Mouse (Mus musculus): ENCODE data around the gene Btg4. TPM values are rescaled to one million over a fixed set of nuclear protein-coding genes. Genes with fewer than 3 reads are reported as not detected.
"Not testable (repeated sequence)": the region's sequence is repeated elsewhere in the genome, so short reads cannot be mapped to it uniquely, and the experiment has no call there.

Btg4 gene
- total RNA-seq, 1 experiment from 2014 or later = not detected

DNA sequence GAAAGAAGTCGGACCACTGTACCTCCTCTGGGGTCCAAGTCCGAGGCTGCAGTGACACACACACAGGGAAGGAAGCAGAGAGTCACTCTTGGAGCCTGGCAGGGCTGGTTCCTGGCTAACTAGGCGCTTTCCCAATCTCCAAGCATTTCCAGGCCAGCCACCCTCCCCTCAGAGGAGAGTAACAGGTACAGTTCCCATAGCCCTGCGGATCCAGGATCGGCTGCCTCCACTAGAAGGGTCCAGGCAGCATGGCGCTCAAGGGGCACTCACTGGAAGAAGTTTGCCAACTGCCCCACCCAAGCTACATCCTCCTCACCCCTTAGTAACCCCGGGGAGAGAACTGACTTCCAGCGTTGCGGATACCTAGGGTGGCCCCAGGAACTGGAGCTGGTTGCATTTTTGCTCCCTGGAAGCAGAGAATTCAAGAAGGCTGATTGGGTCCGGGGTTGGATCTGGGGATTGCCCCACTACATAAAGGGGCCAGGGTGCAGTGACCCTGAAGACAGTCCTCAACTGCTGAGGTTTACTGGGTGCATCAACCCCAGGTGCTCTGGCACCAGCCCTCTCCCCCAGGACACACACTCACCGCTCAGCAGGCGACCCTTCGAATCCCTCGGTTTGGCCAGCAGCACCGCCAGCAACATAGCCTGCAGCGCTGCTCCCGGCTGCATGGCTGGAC lies 15.7 kb downstream of the Btg4 start:
- ATAC-seq (replicated peaks; ENCODE audit: low read depth, poor library complexity, severe bottlenecking) = peak; percentile 13

- ATAC-seq (replicated peaks; ENCODE audit: low read depth, poor library complexity, severe bottlenecking) = peak; percentile 96
Observed at GRCm38 (mm10) chr9:51076979-51077315, 16.2 kb downstream of the Btg4 start, which contains the start of gene Layn. Gene Layn, minus strand, starts transcription at chr9:51077094.

- ATAC-seq (replicated peaks; ENCODE audit: low read depth, poor library complexity, severe bottlenecking) = no peak
Observed at GRCm38 (mm10) chr9:51081614-51082013, 20.9 kb downstream of the Btg4 start.

GRCm38 (mm10) chr9:51093697-51094096 lies 33.0 kb downstream of the Btg4 start:
- ATAC-seq (replicated peaks; ENCODE audit: low read depth, poor library complexity, severe bottlenecking) = no peak

GRCm38 (mm10) chr9:51096306-51096705 lies 35.6 kb downstream of the Btg4 start:
- ATAC-seq (replicated peaks; ENCODE audit: low read depth, poor library complexity, severe bottlenecking) = no peak

GRCm38 (mm10) chr9:51101756-51102425 lies 41.2 kb downstream of the Btg4 start, which contains the start of gene 4833427G06Rik:
Gene 4833427G06Rik, minus strand, starts transcription at chr9:51102078.
- peak; percentile 65 for ATAC-seq (replicated peaks; ENCODE audit: low read depth, poor library complexity, severe bottlenecking)

DNA sequence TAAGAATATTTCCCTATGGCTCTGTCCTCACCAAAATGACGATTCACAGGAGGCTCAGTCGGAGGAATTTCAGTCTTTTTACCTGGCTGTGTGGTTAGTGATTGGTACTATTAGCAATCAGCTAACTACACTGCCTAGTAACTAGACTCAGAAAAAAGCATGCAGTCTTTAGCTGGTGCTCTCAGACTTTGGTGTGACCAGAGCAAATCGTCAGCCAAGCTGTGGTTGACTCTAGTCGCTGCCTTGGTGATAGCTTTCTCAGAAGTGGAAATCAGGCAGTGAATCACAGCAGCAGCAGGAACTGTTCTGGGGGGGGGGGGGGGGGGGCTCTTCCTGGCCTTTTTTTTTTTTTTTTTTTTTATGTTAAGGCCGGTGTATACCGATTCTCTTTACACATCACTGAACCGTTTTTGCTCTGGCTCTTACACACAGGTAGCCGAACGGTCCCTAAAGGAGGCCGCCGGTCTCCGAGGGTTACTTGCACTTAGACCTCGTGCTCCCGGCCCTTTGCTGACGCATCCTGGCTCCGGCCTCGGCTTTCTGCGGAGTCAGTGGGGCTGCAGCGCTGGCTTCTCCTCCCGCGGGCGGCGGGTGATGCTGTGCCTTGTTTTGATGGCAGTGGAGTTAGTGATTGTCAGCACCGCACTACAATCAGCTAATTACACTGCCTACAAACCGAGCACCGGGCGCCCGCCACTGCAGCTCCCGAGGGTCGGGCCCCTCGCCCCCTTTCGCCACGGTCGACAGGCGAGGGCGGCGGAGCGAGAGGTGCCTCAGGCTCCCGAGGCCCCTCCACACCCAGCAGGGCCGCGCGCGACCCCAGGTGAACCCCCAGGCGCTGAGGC lies 42.5 kb downstream of the Btg4 start:
- ATAC-seq (replicated peaks; ENCODE audit: low read depth, poor library complexity, severe bottlenecking) = peak; percentile 48; the same call in 1 of the 2 replicates

- ATAC-seq (replicated peaks; ENCODE audit: low read depth, poor library complexity, severe bottlenecking) = no peak
Observed at GRCm38 (mm10) chr9:51103808-51104514, 43.3 kb downstream of the Btg4 start.

- no peak for ATAC-seq (replicated peaks; ENCODE audit: low read depth, poor library complexity, severe bottlenecking)
Observed at GRCm38 (mm10) chr9:51105751-51106150, 45.0 kb downstream of the Btg4 start.

GRCm38 (mm10) chr9:51114767-51115166 lies 54.1 kb downstream of the Btg4 start:
- ATAC-seq (replicated peaks; ENCODE audit: low read depth, poor library complexity, severe bottlenecking) = no peak

DNA sequence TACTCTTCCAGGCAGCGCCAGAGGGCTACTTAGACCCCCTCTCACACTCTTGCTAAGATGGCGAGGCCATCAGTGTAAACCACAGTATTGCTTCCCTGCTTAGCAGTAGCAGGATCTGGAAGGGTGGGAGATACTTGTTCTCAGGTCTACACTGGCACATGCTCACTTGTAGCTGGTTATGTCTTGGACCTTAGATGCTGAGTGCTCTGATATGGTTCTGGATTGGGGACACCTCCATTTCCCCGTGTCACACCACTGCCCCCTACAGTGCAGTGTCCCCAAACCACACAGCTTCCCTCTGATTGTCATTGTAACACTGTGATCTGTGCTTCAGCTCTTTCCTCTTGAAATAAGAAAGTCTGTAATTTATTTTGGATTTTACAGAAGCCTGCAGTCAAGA lies 76.3 kb downstream of the Btg4 start:
- ATAC-seq (replicated peaks; ENCODE audit: low read depth, poor library complexity, severe bottlenecking) = peak; percentile 84

DNA sequence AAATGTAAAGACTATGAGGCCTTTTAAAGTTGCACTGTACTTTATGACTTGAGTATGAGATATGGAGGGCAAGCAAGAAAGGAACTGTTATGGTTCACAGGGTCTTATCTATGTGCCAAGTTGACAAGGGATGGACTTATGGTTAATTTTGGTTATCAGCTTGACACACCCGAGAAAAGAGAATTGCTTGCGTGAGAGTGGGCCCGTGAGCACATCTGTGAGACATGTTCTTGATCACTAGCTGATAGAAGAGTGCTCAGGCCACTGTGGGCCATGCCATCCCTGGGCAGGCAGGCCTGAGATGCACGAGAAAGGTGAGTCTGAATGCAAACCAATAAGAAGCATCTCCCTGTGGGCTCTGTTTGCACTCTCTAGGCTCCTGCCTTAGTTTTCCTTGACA lies 76.7 kb downstream of the Btg4 start:
- no peak for ATAC-seq (replicated peaks; ENCODE audit: low read depth, poor library complexity, severe bottlenecking)

GRCm38 (mm10) chr9:51137836-51138235 lies 77.1 kb downstream of the Btg4 start:
- no peak for ATAC-seq (replicated peaks; ENCODE audit: low read depth, poor library complexity, severe bottlenecking)

GRCm38 (mm10) chr9:51138301-51138700 lies 77.6 kb downstream of the Btg4 start:
- no peak for ATAC-seq (replicated peaks; ENCODE audit: low read depth, poor library complexity, severe bottlenecking)

DNA sequence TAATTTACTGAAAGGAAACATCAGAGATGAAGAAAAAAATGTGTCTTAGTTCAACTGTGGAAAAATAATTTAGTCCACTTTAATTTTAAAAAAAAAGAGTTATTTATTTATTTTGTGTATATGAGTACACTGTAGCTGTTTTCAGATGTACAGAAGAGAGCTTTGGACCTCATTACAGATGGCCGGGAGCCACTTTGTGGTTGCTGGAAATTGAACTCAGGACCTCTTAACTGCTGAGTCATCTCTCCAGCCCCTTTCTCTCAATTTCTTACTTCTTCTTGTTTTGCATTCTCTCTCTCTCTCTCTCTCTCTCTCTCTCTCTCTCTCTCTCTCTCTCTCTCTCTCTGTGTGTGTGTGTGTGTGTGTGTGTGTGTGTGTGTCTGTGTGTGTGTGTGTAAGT lies 78.7 kb downstream of the Btg4 start:
- ATAC-seq (replicated peaks; ENCODE audit: low read depth, poor library complexity, severe bottlenecking) = not testable (repeated sequence)

DNA sequence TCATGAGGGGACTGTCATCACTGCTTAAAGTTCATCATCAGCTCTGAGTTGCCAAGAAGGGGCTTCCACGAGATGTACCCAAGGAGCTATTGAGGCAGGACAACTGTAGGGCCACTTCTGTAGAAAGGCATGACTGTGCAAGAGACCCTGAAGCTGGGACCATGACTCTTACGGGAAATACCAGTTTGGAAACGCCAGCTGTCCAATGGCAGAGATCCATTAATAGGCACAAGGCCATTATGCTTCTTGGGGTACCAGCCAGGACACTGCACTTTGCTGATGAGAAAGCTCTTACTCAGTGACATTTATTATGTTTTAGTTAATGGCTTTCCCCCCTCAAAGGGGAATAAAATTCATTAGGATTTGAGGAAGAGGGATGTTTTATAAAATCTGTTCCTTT lies 80.0 kb downstream of the Btg4 start:
- ATAC-seq (replicated peaks; ENCODE audit: low read depth, poor library complexity, severe bottlenecking) = no peak

DNA sequence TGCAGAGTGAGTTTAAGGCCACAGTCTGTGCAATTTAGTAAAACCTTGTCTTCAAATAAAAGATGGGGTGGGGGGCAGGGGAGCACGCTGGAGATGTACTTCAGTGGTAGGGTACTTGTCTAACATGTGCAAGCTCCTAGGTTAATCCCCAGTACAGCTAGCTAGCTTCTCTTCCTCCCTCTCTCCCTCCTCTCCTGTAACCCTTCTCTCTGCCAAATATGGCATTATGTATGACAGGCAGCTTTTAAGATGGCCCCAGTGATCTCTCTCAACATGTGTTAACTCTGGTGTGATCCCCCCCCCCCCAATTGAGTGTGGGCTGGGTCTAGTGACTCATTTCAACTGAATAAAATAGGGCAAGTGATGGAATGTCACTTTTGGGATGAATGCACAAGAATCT lies 82.7 kb downstream of the Btg4 start:
- no peak for ATAC-seq (replicated peaks; ENCODE audit: low read depth, poor library complexity, severe bottlenecking)

DNA sequence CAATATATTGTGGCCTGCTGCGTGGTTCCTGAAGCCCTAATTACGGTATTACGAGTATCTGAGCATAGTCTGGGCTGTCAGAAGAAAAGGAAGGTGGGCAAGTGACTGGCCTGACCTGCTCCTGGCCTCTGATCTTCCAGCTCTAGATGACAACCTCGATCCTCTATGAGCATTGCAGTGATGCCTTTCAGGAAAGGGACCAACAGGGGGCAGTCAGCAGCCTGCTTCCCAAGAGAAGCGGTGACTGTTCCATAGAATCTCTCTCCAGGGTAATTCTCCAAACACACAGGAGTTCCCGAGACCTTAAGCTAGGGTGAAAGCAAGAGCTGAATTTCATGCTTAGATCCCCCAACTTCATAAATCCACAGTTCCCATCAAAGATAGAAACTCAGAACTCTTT lies 83.5 kb downstream of the Btg4 start:
- no peak for ATAC-seq (replicated peaks; ENCODE audit: low read depth, poor library complexity, severe bottlenecking)

DNA sequence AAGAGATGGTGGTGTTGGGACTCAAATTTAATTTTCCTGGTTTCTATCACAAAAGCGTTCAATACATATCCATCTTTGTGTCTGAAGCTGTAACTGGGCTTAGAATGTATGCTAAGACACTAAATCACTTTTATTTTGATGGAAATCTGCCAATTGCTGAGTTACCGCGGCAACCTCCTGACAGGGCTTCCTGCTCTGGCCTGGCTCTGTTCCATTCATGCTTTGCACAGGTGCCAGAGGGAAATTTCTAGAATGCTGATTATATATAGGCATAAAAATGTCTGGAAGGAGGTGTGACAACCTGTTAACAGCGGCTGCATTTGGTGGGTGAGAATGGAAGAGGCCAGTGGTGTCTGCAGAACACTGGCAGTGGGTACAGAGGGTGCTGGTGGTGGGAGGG lies 85.8 kb downstream of the Btg4 start:
- ATAC-seq (replicated peaks; ENCODE audit: low read depth, poor library complexity, severe bottlenecking) = no peak

DNA sequence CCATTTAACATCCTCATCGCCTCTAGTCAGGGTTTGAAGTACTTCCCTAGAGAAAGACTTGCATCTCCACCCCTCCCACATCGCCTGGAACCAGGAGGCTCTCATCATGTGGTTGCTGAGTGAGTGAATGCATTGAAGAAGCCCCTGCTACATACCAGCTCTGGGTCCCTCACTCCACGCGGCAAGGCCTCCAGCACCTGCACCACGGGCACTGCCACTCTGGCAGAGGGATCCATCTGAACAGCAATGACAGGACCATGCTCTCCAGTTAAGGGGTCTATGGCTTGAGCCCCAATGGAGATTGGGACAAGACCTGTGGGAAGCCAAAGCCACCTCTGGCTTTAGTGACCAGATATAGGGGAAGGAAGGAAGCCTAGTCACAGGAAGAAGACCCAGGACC lies 86.6 kb downstream of the Btg4 start:
- no peak for ATAC-seq (replicated peaks; ENCODE audit: low read depth, poor library complexity, severe bottlenecking)
